Mouse (Mus musculus) E14TG2a.4 (cell line): ENCODE measurements around the gene Prss23.

Source experiments
- CTCF ChIP-seq: conservative IDR thresholded peaks from 2 replicates; pipeline ENCODE4 v1.5.1; 2014; ENCODE audit warnings: low read length
- POU5F1 ChIP-seq: IDR thresholded peaks from 2 replicates; pipeline ENCODE4 v1.6.1; 2014; ENCODE audit warnings: low read length, borderline replicate concordance

- TF ChIP-seq CTCF (no peak), POU5F1 (no peak)
Observed at GRCm38 (mm10) chr7:89558446-89559039, 31.6 kb upstream of the Prss23 start.
